In the genomic region with DNA sequence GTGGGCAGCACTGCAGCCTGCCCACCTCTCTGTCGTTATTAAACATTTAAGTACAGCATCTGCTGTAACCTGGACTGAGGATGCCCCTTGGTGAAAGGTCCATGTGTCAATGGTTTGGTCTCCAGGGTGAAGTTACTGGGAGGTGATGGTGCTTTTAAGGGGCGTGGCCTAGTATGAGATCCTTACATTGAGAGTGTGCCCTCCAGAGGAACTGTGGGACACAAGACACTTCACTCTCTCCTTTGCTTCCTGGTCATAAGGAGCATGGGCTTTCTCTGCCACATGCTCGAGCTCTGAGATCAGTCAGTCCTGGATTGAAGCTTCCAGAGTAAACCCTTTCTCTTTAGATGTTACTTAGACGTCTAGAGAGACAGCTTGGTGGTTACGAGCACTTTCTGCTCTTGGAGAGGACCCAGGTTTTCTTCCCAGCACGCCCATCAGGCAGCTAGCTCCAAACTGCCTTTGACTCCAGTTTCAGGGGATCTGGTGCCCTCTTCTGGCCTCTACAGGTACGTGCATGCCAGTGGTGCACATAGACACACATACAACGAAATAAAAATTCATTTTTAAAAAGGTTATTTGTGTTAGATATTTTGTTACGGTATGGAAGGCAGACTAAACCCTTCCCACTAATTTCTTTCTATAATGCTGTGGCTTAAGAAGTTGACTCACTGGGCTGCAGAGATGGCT, we compare ENCODE assay signal across 1 mouse cellular context.
TF ChIP-seq lines count a peak whose summit lies in the region.

No protein-coding gene starts in this region.

TF ChIP-seq in MEL, 35 proteins besides CTCF, POLR2A, EP300 and RAD21:
- peak; percentile 34 for TF ChIP-seq SMC3 (IDR thresholded peaks at IDR 0.05; ENCODE audit: low read depth, low read length)
- no peak for TF ChIP-seq MAX (IDR thresholded peaks at IDR 0.05; ENCODE audit: low read length)
